ENCODE assay signal across 8 mouse cellular contexts in the genomic region with DNA sequence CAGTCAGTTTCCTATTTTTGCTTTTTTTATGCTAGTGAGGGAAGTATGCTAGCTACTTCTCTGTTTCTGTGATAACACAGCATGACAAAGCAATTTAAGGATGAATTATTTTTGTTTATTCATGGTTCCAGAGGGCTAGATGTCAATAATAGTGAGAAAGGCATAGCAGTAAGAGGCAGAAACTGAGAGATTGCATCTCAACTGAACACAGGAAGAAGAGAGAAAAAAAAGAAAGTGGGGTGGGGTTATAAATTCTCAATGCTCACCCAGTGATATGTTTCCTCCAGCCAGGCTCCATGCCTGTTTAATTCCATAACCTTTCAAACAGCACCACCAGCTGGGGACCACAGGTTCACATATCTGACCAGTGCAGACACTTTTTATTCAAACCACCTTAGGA. TPM values are rescaled to one million over a fixed set of nuclear protein-coding genes. Genes with fewer than 3 reads are reported as not detected.
DNase-seq lines count a peak whose midpoint lies in the region; ATAC-seq and TF ChIP-seq lines count a peak whose summit lies in the region.

No protein-coding gene starts in this region.

- no peak for TF ChIP-seq POLR2A in MEL (IDR thresholded peaks at IDR 0.05; ENCODE audit: control insufficient read depth in 1 of 2, insufficient read depth in 1 of 2, low read depth in 1 of 2, low read length in 2 of 2, poor library complexity in 1 of 2)

- H3K4me3 ChIP-seq in MEL (ENCODE audit: control insufficient read depth in 1 of 2, insufficient read depth in 1 of 2, low read depth in 2 of 2, low read length in 2 of 2): no peak overlapping the region
- H3K4me3 ChIP-seq in hindbrain, embryonic 15.5 days: no peak overlapping the region

- 0 out of 2 replicates have a peak overlapping the region, but pooled peaks have one; percentile 5 for H3K9ac ChIP-seq in MEL (ENCODE audit: control insufficient read depth, low read depth, low read length, poor library complexity, severe bottlenecking)
- no peak overlapping the region for H3K9ac ChIP-seq in hindbrain, embryonic 15.5 days

- no peaks in the 10 kb centered on the region for H3K79me2 ChIP-seq in MEL (ENCODE audit: control insufficient read depth, insufficient read depth, low read length, poor library complexity)

- peak; percentile 80 for TF ChIP-seq RAD21 in MEL (IDR thresholded peaks at IDR 0.05; ENCODE audit: low read depth, low read length)

- H3K27me3 ChIP-seq in MEL (ENCODE audit: control insufficient read depth in 1 of 2, insufficient read depth in 2 of 2, low read length in 2 of 2): no peaks in the 10 kb centered on the region
- H3K27me3 ChIP-seq in hindbrain, embryonic 15.5 days: no peaks in the 10 kb centered on the region

- TF ChIP-seq CTCF in MEL (IDR thresholded peaks at IDR 0.05 in 2 of 3, conservative IDR thresholded peaks at IDR 0.05 in 1 of 3; ENCODE audit: control insufficient read depth in 1 of 3, insufficient read depth in 1 of 3, low read depth in 2 of 3, low read length in 3 of 3, poor library complexity in 1 of 3, severe bottlenecking in 1 of 3): peak in 2 of 3 experiments; percentile 45 to 73; a peak in 4 of 6 replicates

- peak overlapping the region; percentile 50 for H3K27ac ChIP-seq in MEL (ENCODE audit: control insufficient read depth, low read depth, low read length)
- H3K27ac ChIP-seq in hindbrain, embryonic 15.5 days (replicated peaks): no peak overlapping the region

- peaks cover 13 to 25% of the 10 kb centered on the region in 2 experiments for H3K4me1 ChIP-seq in MEL (ENCODE audit: control insufficient read depth in 1 of 2, insufficient read depth in 2 of 2, low read length in 2 of 2)
- no peaks in the 10 kb centered on the region for H3K4me1 ChIP-seq in hindbrain, embryonic 15.5 days (replicated peaks)

- H3K9me3 ChIP-seq in MEL (replicated peaks; ENCODE audit: insufficient read depth, low read length): no peaks in the 10 kb centered on the region
- H3K9me3 ChIP-seq in hindbrain, embryonic 15.5 days: no peaks in the 10 kb centered on the region

- peak; percentile 65 to 78 for TF ChIP-seq EP300 in MEL (IDR thresholded peaks at IDR 0.05; ENCODE audit: low read depth in 1 of 2, low read length in 2 of 2)

- peaks cover 0 to 26% of the 10 kb centered on the region in 2 experiments; a peak in 2 of 4 replicates for H3K36me3 ChIP-seq in MEL (ENCODE audit: control insufficient read depth in 1 of 2, insufficient read depth in 2 of 2, low read length in 2 of 2)
- H3K36me3 ChIP-seq in hindbrain, embryonic 15.5 days: no peaks in the 10 kb centered on the region

- ATAC-seq in hindbrain, embryonic 15.5 days (ENCODE audit: low FRiP score, low read depth): peak; percentile 45; the same call in 1 of the 2 replicates

- DNase-seq in heart, postnatal 10 days: peak; percentile 21 to 37
- DNase-seq in heart, adult 8-10 months (ENCODE audit: low spot score): no peak
- DNase-seq in MEL (ENCODE audit: low read depth, low spot score): peak; percentile 77
- peak; percentile 4 for DNase-seq in cerebellum, adult 9-11 months
- peak; percentile 10 for DNase-seq in lung, postnatal 14 days
- DNase-seq in T-cell, adult 2 months (ENCODE audit: low spot score): no peak
- DNase-seq in thymus, postnatal 10 days (ENCODE audit: low spot score in 2 of 2): no peak

- H3K4me2 ChIP-seq in hindbrain, embryonic 15.5 days: no peak overlapping the region

- intact Hi-C loops in heart, postnatal 10 days (cut with DNase I): loop anchor here (5.0 kb wide), 2 partner anchors 249 to 374 kb away; no protein-coding TSS in a partner anchor

TF ChIP-seq in MEL, 35 proteins besides CTCF, POLR2A, EP300 and RAD21:
- TF ChIP-seq GATA1 (IDR thresholded peaks at IDR 0.05; ENCODE audit: low read depth, low read length): peak; percentile 61
- peak; percentile 65; the same call in 1 of the 2 replicates for TF ChIP-seq SIN3A (IDR thresholded peaks at IDR 0.05; ENCODE audit: low read length)
- peak; percentile 56; the same call in 1 of the 2 replicates for TF ChIP-seq RCOR1 (IDR thresholded peaks at IDR 0.05; ENCODE audit: low read depth, low read length)
- TF ChIP-seq SMC3 (IDR thresholded peaks at IDR 0.05; ENCODE audit: low read depth, low read length): peak; percentile 66
- TF ChIP-seq ELF1 (IDR thresholded peaks at IDR 0.05; ENCODE audit: low read depth, low read length): 0 out of 2 replicates have a peak, but pooled peaks have one; percentile 15
- TF ChIP-seq NELFE (IDR thresholded peaks at IDR 0.05; ENCODE audit: low read depth, low read length): no peak
- peak; percentile 63 for TF ChIP-seq ZC3H11A (IDR thresholded peaks at IDR 0.05; ENCODE audit: low read depth, low read length)
- TF ChIP-seq MYB (IDR thresholded peaks at IDR 0.05; ENCODE audit: low read depth, low read length): peak; percentile 67
- no peak for TF ChIP-seq MXI1 (IDR thresholded peaks at IDR 0.05; ENCODE audit: low read depth, low read length)
- no peak for TF ChIP-seq BHLHE40 (IDR thresholded peaks at IDR 0.05; ENCODE audit: borderline replicate concordance, low read depth, low read length)
- TF ChIP-seq ETS1 (IDR thresholded peaks at IDR 0.05; ENCODE audit: low read depth, low read length): peak; percentile 82
- 0 out of 2 replicates have a peak, but pooled peaks have one; percentile 15 for TF ChIP-seq TAL1 (IDR thresholded peaks at IDR 0.05; ENCODE audit: low read length)
- peak; percentile 60; the same call in 1 of the 2 replicates for TF ChIP-seq GABPA (IDR thresholded peaks at IDR 0.05; ENCODE audit: low read depth, low read length)
- no peak for TF ChIP-seq TBP (IDR thresholded peaks at IDR 0.05; ENCODE audit: low read depth, low read length)
- no peak for TF ChIP-seq E2F4 (IDR thresholded peaks at IDR 0.05; ENCODE audit: borderline replicate concordance, low read depth, low read length)
- TF ChIP-seq ZNF384 (IDR thresholded peaks at IDR 0.05; ENCODE audit: low read depth, low read length): peak; percentile 88
- no peak for TF ChIP-seq MAFK (IDR thresholded peaks at IDR 0.05; ENCODE audit: borderline replicate concordance, low read depth, low read length)
- no peak for TF ChIP-seq CHD2 (IDR thresholded peaks at IDR 0.05; ENCODE audit: low read length)
- TF ChIP-seq TCF12 (IDR thresholded peaks at IDR 0.05; ENCODE audit: low read depth, low read length): 0 out of 2 replicates have a peak, but pooled peaks have one; percentile 7

RNA-seq across cellular contexts. Expression of a gene that starts 6.6 kb away (rescaled TPM):
- 1 to 10 TPM; 2.1 to 3.2 TPM for total RNA-seq in heart, postnatal 10 days (2021)
- 1 to 10 TPM; 5.9 to 6.8 (median 6.2) TPM for total RNA-seq in heart, adult 8-10 months (2022)
- total RNA-seq in MEL (2012; rRNA removed): not detected in 2 replicates
- polyA plus RNA-seq in MEL (2012; ENCODE audit: insufficient read depth in 1 of 2, insufficient read length in 2 of 2, low read depth in 1 of 2, low replicate concordance in 2 of 2, missing spikeins in 1 of 2): not detected
- 1.7 and 2.1 TPM in 2 replicates for polyA plus RNA-seq in hindbrain, embryonic 15.5 days (2015; fragmentation: Nextera tagmentation; extraction: Ambion mirVana)

Comparison
In these comparisons a context has a peak if more than half of its experiments do, and no peak if none do; other contexts are left out.
1. DNase-seq: peak in heart, postnatal 10 days (2 of 2), MEL (single experiment), cerebellum, adult 9-11 months (single experiment) and lung, postnatal 14 days (single experiment); none in heart, adult 8-10 months (single experiment), T-cell, adult 2 months (single experiment) and thymus, postnatal 10 days (0 of 2).